Mouse (Mus musculus) bone marrow macrophage, adult 2 months (primary cell): ENCODE measurements around the gene 1700016H13Rik.

ENCODE experiments used
- CTCF ChIP-seq: IDR thresholded peaks from 2 replicates; pipeline ENCODE4 v1.5.1; 2012; ENCODE audit warnings: low read depth, mild to moderate bottlenecking, low read length, moderate library complexity
- POLR2A ChIP-seq: IDR thresholded peaks from 2 replicates; pipeline ENCODE4 v1.6.1; 2012; ENCODE audit warnings: mild to moderate bottlenecking, low read depth, low read length, borderline replicate concordance

DNA sequence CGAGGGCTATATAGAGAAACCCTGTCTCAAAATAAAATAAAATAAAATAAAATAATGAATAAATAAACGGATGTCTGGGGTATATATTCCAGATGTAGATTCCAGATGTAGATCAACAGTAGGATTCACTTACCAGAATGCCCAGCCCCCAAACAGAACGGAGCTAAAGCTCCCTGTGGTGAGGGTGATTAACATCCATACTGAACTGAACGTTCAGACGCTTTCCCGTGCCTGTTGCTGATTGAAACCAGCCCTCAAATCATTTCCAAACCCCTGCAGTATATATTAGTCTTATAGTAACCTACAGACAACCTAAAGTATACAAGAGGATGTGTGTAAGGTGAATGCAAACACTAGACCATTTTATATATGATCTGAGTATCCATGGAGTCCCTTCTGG, 18.7 kb upstream of the 1700016H13Rik start:
- TF ChIP-seq CTCF (no peak), POLR2A (no peak)
